Mouse (Mus musculus) hematopoietic multipotent progenitor cell, adult 10-12 weeks (in vitro differentiated cells): Measurements from ENCODE around the gene Unc13d. TPM values are rescaled to one million over a fixed set of nuclear protein-coding genes. Genes with fewer than 3 reads are reported as not detected.

Experiments
- polyA plus RNA-seq: library from polyadenylated mRNA; stranded (reverse); fragments of >175 nt; gene quantifications from 2 replicates; pipeline ENCODE4 v1.2.3, GENCODE M21; 2012; ENCODE audit warnings: low replicate concordance

Unc13d gene
- 139 and 389 TPM in 2 replicates for polyA plus RNA-seq

GRCm38 (mm10) chr11:116077446-116078204 lies at the start of gene Unc13d:
TSS of gene Unc13d (minus strand) at chr11:116077961.

GRCm38 (mm10) chr11:116086258-116087193 lies 8.8 kb upstream of the Unc13d start, which contains the start of gene Wbp2:
TSS of gene Wbp2 (minus strand) at chr11:116086995.

GRCm38 (mm10) chr11:116030088-116030897 lies 47.5 kb downstream of the Unc13d start, which contains the start of gene Unk:
TSS of gene Unk (plus strand) at chr11:116030322.

GRCm38 (mm10) chr11:116027756-116028155 lies 50.0 kb downstream of the Unc13d start, which contains the start of gene H3f3b:
TSS of gene H3f3b (minus strand) at chr11:116027962.

GRCm38 (mm10) chr11:116012262-116012947 lies 65.4 kb downstream of the Unc13d start, which contains the start of gene Galk1:
TSS of gene Galk1 (minus strand) at chr11:116012719.

Other genes starting within 250 kb of the Unc13d start
- gene Myo15b, start 219.6 kb downstream of the Unc13d start, polyA plus RNA-seq, result 0.19 and 0.26 TPM in 2 replicates
- gene Smim5, start 178.0 kb downstream of the Unc13d start, polyA plus RNA-seq, result 5.0 and 7.0 TPM in 2 replicates
- gene Smim6, start 165.9 kb downstream of the Unc13d start, polyA plus RNA-seq, result 0.29 TPM in 1 of 2 replicates, not detected in the other
- gene Sap30bp, start 144.7 kb downstream of the Unc13d start, polyA plus RNA-seq, result 15.9 and 37.4 TPM in 2 replicates
- 24.4 and 46.6 TPM in 2 replicates for gene Recql5, start 144.5 kb downstream of the Unc13d start, polyA plus RNA-seq
- gene Itgb4, start 103.3 kb downstream of the Unc13d start, polyA plus RNA-seq, result 0.18 and 0.31 TPM in 2 replicates
- 21.0 and 29.6 TPM in 2 replicates for gene Galk1, start 65.2 kb downstream of the Unc13d start, polyA plus RNA-seq
- gene H3f3b, start 50.0 kb downstream of the Unc13d start, polyA plus RNA-seq, result 458 and 1,037 TPM in 2 replicates
- gene Unk, start 47.6 kb downstream of the Unc13d start, polyA plus RNA-seq, result 65.3 and 71.0 TPM in 2 replicates
- gene Wbp2, start 9.0 kb upstream of the Unc13d start, polyA plus RNA-seq, result 508 and 688 TPM in 2 replicates
- gene Trim47, start 49.2 kb upstream of the Unc13d start, polyA plus RNA-seq, result 5.8 and 8.8 TPM in 2 replicates
- gene Trim65, start 53.2 kb upstream of the Unc13d start, polyA plus RNA-seq, result 10.8 and 13.2 TPM in 2 replicates
- 62.8 and 112 TPM in 2 replicates for gene Mrpl38, start 60.9 kb upstream of the Unc13d start, polyA plus RNA-seq
- gene Fbf1, start 90.2 kb upstream of the Unc13d start, polyA plus RNA-seq, result 14.2 and 19.6 TPM in 2 replicates
- 97.8 and 110 TPM in 2 replicates for gene Ten1, start 120.9 kb upstream of the Unc13d start, polyA plus RNA-seq
- gene Acox1, start 121.1 kb upstream of the Unc13d start, polyA plus RNA-seq, result 2.6 and 2.8 TPM in 2 replicates
- gene Evpl, start 160.1 kb upstream of the Unc13d start, polyA plus RNA-seq, result 0.19 and 0.62 TPM in 2 replicates
- 17.7 and 20.3 TPM in 2 replicates for gene Srp68, start 196.3 kb upstream of the Unc13d start, polyA plus RNA-seq
- not detected in 2 replicates for gene Galr2, start 203.0 kb upstream of the Unc13d start, polyA plus RNA-seq
- 16.1 and 18.5 TPM in 2 replicates for gene Exoc7, start 229.3 kb upstream of the Unc13d start, polyA plus RNA-seq